Mouse (Mus musculus): ENCODE data around the gene Nmur1.
A peak's percentile ranks its signal among the peaks of the same experiment; 100 is the strongest.

The Nmur1 gene

GRCm38 (mm10) chr1:86406313-86406712, 19.7 kb downstream of the Nmur1 start:
- DNase-seq, result no peak

GRCm38 (mm10) chr1:86404834-86405233, 21.2 kb downstream of the Nmur1 start:
- DNase-seq, result no peak

GRCm38 (mm10) chr1:86400096-86400754, 25.8 kb downstream of the Nmur1 start:
- DNase-seq, result no peak

- no peak for DNase-seq
These were observed 26.7 kb downstream of the Nmur1 start for GRCm38 (mm10) chr1:86399322-86399721.

GRCm38 (mm10) chr1:86398222-86398621, 27.8 kb downstream of the Nmur1 start:
- DNase-seq, result no peak

GRCm38 (mm10) chr1:86397621-86398020, 28.4 kb downstream of the Nmur1 start:
- DNase-seq, result no peak

- DNase-seq, result no peak
These were observed 30.1 kb downstream of the Nmur1 start for GRCm38 (mm10) chr1:86395897-86396296.

- DNase-seq, result no peak
These were observed 31.8 kb downstream of the Nmur1 start for GRCm38 (mm10) chr1:86394246-86394645.

GRCm38 (mm10) chr1:86393219-86393618, 32.8 kb downstream of the Nmur1 start:
- DNase-seq, result no peak

- DNase-seq, result peak; percentile 26 to 31
These were observed 34.6 kb downstream of the Nmur1 start for GRCm38 (mm10) chr1:86391425-86391824.

GRCm38 (mm10) chr1:86389230-86389629, 36.8 kb downstream of the Nmur1 start:
- peak; percentile 69 to 75 for DNase-seq

GRCm38 (mm10) chr1:86381027-86381426, 45.0 kb downstream of the Nmur1 start:
- peak; percentile 30 to 46 for DNase-seq

GRCm38 (mm10) chr1:86379161-86379569, 46.9 kb downstream of the Nmur1 start:
- no peak for DNase-seq

GRCm38 (mm10) chr1:86378662-86379061, 47.4 kb downstream of the Nmur1 start:
- no peak for DNase-seq

- no peak for DNase-seq
These were observed 49.7 kb downstream of the Nmur1 start for GRCm38 (mm10) chr1:86376354-86376753.

- DNase-seq, result no peak
These were observed 54.0 kb downstream of the Nmur1 start for GRCm38 (mm10) chr1:86371997-86372396.

GRCm38 (mm10) chr1:86368086-86368485, 57.9 kb downstream of the Nmur1 start:
- no peak for DNase-seq

GRCm38 (mm10) chr1:86363671-86364070, 62.4 kb downstream of the Nmur1 start:
- no peak for DNase-seq

GRCm38 (mm10) chr1:86361852-86362615, 64.0 kb downstream of the Nmur1 start:
- no peak for DNase-seq

- no peak for DNase-seq
These were observed 65.6 kb downstream of the Nmur1 start for GRCm38 (mm10) chr1:86360441-86360840.

- no peak for DNase-seq
These were observed 66.2 kb downstream of the Nmur1 start for GRCm38 (mm10) chr1:86359798-86360179.

- DNase-seq, result peak; percentile 96 to 98
These were observed 66.9 kb downstream of the Nmur1 start, which contains the start of gene Ncl for GRCm38 (mm10) chr1:86358906-86359797. Gene Ncl, minus strand, starts transcription at chr1:86359400.

- no peak for DNase-seq
These were observed 67.7 kb downstream of the Nmur1 start for GRCm38 (mm10) chr1:86358229-86358905.

All from cerebellum, postnatal 36 days (tissue).